Mouse (Mus musculus): ENCODE results near the gene Gm10188.

- TF ChIP-seq CTCF (IDR thresholded peaks at IDR 0.05; ENCODE audit: extremely low read depth, insufficient read length, insufficient replicate concordance, low read depth, low read length) (no peak), POLR2A (IDR thresholded peaks at IDR 0.05; ENCODE audit: low read depth, low read length) (no peak)
Observed at GRCm38 (mm10) chr1:132213076-132213475, 16.5 kb downstream of the Gm10188 start.

Data from small intestine, adult 2 months (tissue).